Mouse (Mus musculus) erythroblast, embryonic 14.5 days (primary cell): ENCODE data around the gene Samd11.

Experiments used
- GATA1 ChIP-seq: IDR thresholded peaks from 2 replicates; pipeline ENCODE4 v1.6.1; 2012; ENCODE audit warnings: low read length, inconsistent platforms, mixed read lengths
- TAL1 ChIP-seq: IDR thresholded peaks from 3 replicates; pipeline ENCODE4 v1.6.1; 2012; ENCODE audit warnings: low read length, inconsistent platforms, mixed read lengths

DNA sequence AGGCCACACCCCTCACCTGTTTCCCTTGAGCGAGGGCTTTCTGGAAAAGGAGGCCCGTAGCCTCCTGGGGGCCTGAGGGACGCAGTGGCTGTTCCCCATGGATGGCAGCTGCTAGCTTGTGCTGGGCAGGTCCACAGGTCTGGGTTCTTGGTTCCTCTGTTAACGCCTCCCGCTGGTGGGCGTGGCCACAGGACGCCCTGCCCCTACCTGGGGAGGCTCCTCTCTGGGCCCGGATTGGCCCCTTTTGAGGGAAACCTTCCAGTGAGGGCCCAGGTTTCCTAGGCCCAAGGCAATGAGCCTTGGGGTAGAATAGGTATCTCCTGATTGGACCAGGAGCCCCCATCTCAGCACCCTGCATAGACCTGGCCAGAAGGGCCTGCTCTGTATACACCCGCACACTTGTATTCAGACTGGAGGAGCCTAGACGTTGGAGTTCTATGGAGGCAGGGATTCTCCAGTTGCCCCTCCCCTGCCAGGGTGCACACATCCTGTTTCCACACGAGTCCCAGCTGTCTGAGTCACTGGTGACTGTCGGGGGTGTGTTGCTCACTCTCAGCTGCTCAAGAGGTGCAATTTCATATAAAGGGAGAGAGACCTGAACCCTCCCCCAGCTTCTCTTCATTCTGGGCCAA lies 26.9 kb downstream of the Samd11 start:
- TF ChIP-seq GATA1 (no peak), TAL1 (no peak)
